Mouse (Mus musculus) stomach, embryonic 15.5 days (tissue): ENCODE results near the gene Atp2b1. TPM values are rescaled to one million over a fixed set of nuclear protein-coding genes. Genes with fewer than 3 reads are reported as not detected.
A peak's percentile ranks its signal among the peaks of the same experiment; 100 is the strongest.

Experiments
- ATAC-seq: fragments of 200-750 bp; cut with Nextera tagmentation; 2 replicates; pipeline ENCODE4 v1.8.0; 2017; ENCODE audit warnings: low read depth, moderate number of reproducible peaks, moderate TSS enrichment; ENCODE audit not compliant: insufficient read depth, low FRiP score
- H3K27ac ChIP-seq: fragments of 300-500 bp; sonication (generic); 2 replicates; pipeline ENCODE4 v1.5.1; 2015; ENCODE audit warnings: mild to moderate bottlenecking, inconsistent platforms
- H3K27me3 ChIP-seq: fragments of 300-500 bp; sonication (generic); replicated peaks from 2 replicates; pipeline ENCODE4 v1.6.1; 2015; ENCODE audit warnings: inconsistent platforms
- H3K36me3 ChIP-seq: fragments of 300-500 bp; sonication (generic); 2 replicates; pipeline ENCODE4 v1.6.1; 2015; ENCODE audit warnings: inconsistent platforms
- H3K4me1 ChIP-seq: fragments of 300-500 bp; sonication (generic); 2 replicates; pipeline ENCODE4 v1.6.1; 2015; ENCODE audit warnings: inconsistent platforms
- H3K4me2 ChIP-seq: fragments of 300-500 bp; sonication (generic); 2 replicates; pipeline ENCODE4 v1.6.1; 2015; ENCODE audit warnings: mild to moderate bottlenecking, inconsistent platforms
- H3K4me3 ChIP-seq: fragments of 300-500 bp; sonication (generic); replicated peaks from 2 replicates; pipeline ENCODE4 v1.5.1; 2015; ENCODE audit warnings: inconsistent platforms
- H3K9ac ChIP-seq: fragments of 300-500 bp; sonication (generic); 2 replicates; pipeline ENCODE4 v1.6.1; 2015; ENCODE audit warnings: inconsistent platforms
- H3K9me3 ChIP-seq: fragments of 300-500 bp; sonication (generic); 2 replicates; pipeline ENCODE4 v1.6.1; 2016; ENCODE audit warnings: inconsistent platforms
- WGBS: fragments of 180-500 bp; shearing (Covaris S2); methylation state at CpG from one replicate; pipeline ENCODE4 v1.1.7; 2015; 5-methylcytosine and 5-hydroxymethylcytosine counted together
- polyA plus RNA-seq: library from polyadenylated mRNA; unstranded; fragments of >200 nt; fragmentation: Nextera tagmentation; extraction: Ambion mirVana; gene quantifications from 2 replicates; pipeline ENCODE4 v1.2.1, GENCODE M21; 2015

The Atp2b1 gene
- polyA plus RNA-seq: 142 and 153 TPM in 2 replicates

DNA sequence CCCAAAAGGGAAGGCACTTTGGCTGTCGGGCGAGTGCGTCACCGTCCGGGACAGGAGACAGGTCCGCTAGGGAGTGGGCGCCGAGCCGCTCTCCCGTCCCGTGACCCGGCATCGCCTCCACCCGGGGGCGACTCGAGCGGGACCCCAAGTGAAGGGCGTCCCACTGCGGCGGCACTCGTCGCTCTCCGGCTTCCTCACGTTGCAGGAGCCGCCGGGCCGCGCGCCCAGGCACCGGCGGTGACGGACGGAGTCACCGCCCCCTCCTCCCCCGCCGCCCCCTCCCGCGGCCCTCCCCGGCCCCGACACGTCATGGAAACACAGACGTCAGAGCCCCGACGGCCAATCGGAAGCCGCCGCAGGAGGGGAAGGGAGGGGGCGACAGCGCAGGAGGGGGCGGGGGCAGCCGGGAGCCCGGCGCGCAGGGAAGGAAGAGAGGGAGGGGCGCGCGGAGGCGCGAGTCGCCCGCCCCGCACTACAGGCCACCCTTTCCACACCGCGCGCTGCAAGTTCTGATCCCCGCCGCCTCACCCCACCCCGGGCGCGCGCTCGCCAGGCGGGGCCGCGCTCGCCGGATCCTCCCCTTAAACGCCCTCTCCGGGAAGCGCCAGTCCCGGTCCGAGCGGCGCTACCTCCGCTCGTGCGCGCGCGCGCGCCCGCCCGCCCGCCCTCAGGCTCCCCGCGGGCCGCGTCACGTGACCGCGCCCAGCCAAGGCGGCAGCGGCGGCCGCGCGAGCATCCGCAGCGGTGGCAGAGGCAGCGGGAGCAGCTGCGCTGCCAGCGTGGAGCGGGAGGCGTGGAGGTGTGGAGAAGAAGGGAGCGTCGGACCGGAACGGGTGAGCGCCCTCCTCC, at the start of gene Atp2b1:
Gene Atp2b1 (plus strand): TSS at position 446 of the 849 bp plus-strand sequence.
- under 1% methylated on average over 85 of the region's 120 CpGs for WGBS
- ATAC-seq: peak; percentile 93

DNA sequence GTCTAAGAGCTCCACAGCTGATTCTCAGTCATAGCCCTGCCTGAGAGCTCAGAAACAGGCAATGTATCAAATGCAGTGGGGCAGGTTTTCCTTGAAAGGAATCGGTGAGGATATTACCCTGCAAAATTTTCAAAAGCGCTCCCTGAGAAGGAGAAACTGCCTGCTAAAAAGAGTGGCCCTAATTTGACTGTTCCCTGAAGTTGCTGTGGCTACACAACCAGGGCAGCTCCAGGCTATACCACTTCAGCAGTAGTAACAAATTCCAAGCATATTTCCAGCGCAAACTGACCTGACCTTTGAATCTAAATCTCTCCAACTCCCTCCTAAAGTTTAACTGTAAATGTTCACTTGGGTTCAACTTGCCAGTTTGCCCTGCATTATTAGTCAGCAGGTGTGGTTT, 49.4 kb upstream of the Atp2b1 start:
- Histone ChIP-seq H3K27ac (no peak overlapping the region), H3K9ac (no peak overlapping the region), H3K4me1 (no peaks in the 10 kb centered on the region), H3K36me3 (no peaks in the 10 kb centered on the region), H3K9me3 (no peaks in the 10 kb centered on the region), H3K4me2 (no peak overlapping the region), H3K27me3 (no peaks in the 10 kb centered on the region), H3K4me3 (no peak overlapping the region)
- 62% methylated on average over 3 of the region's 3 CpGs for WGBS
- ATAC-seq: no peak

More for the DNA sequence above, at the start of gene Atp2b1:
- H3K4me2 ChIP-seq: peak within 1 kb of the TSS; percentile 91
- H3K4me3 ChIP-seq: peak within 1 kb of the TSS; percentile 90
- H3K27me3 ChIP-seq: no peaks in the 10 kb centered on the region
- peak within 1 kb of the TSS; percentile 98 for H3K27ac ChIP-seq
- no peaks in the 10 kb centered on the region for H3K9me3 ChIP-seq
- peak within 1 kb of the TSS; percentile 94 for H3K9ac ChIP-seq
- H3K36me3 ChIP-seq: no peaks in the 10 kb centered on the region
- H3K4me1 ChIP-seq: peaks cover 3% of the 10 kb centered on the region; the same call in 1 of the 2 replicates

DNA sequence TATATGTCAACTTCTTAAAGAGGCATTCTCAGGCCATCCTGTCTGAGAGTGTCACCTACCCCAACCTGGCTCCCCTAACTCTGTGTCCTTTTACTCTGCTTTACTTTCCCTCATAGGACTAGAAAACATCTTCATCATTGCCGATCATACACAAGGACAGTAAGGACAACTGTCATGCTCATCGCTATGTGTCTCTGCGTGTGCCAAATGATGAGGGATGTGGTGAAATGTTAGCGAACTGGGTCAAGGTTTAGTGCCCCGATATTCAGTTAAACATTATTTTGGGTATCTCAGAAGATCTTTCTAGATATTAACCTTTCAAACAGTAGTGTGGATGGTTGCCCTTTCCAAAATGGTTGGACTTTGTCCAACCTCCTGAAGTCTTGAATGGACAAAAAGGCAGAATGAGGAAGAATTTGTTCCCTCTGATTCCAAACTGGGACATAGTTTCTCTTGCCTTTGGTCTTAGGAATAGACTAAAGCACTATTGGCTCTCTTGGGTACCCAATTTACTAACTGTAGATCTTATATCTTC, 47.3 kb upstream of the Atp2b1 start:
- no peaks in the 10 kb centered on the region for H3K36me3 ChIP-seq
- no peak overlapping the region for H3K4me2 ChIP-seq
- no peaks in the 10 kb centered on the region for H3K9me3 ChIP-seq
- WGBS: 95% methylated on average over 5 of the region's 5 CpGs
- no peak overlapping the region for H3K4me3 ChIP-seq
- no peaks in the 10 kb centered on the region for H3K27me3 ChIP-seq
- no peaks in the 10 kb centered on the region for H3K4me1 ChIP-seq
- H3K27ac ChIP-seq: no peak overlapping the region
- no peak overlapping the region for H3K9ac ChIP-seq
- ATAC-seq: no peak

DNA sequence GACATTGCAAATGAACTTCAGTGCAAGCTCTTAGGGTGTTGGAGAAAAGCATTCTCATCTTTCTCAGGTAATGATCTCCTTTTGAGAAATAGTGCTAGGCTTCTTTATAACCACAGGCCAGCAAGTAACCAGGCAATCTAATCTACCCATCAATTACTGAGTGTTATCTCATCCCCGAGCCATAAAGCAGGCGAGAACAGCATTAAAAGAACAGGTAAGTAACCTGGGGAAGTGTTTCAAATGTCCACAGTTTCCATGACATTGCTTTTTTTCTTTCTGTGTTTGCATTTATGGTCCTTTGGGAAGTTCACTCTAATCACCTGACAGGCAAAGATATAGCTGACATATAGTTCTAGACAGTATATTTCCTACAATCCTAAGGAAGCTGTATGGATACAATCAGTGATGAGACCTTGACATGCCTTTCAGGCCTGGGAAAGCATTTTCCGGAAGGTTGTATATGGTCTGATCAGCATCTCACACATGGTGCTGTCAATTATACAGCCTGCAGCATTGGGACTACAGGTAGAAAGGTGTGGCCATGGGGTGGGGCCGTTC, 45.8 kb upstream of the Atp2b1 start:
- Histone ChIP-seq H3K4me2 (no peak overlapping the region), H3K27me3 (no peaks in the 10 kb centered on the region), H3K36me3 (no peaks in the 10 kb centered on the region), H3K27ac (no peak overlapping the region), H3K4me3 (no peak overlapping the region), H3K4me1 (no peaks in the 10 kb centered on the region), H3K9me3 (no peaks in the 10 kb centered on the region), H3K9ac (no peak overlapping the region)
- WGBS: 75% methylated on average over 4 of the region's 4 CpGs
- ATAC-seq: no peak

DNA sequence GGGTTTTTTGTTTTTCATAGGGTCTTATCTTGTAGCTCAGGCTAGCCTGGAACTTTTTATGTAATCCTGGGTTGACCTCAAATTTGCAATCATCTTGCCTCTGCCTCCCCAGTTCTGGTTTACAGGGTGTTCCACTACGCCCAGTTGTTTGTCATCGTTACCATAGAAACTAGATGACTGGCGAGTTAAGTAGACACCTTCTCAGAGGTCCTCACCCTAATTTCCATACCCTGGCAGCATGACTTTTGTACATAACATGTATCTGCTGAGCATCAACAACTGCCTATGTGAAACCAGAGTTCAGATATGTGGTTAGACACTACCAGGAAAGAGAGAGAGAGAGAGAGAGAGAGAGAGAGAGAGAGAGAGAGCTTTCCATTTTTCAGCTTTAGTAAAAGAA, 36.4 kb upstream of the Atp2b1 start:
- Histone ChIP-seq H3K27me3 (no peaks in the 10 kb centered on the region), H3K27ac (no peak overlapping the region), H3K4me2 (no peak overlapping the region), H3K4me3 (no peak overlapping the region), H3K9ac (no peak overlapping the region), H3K4me1 (no peaks in the 10 kb centered on the region), H3K9me3 (no peaks in the 10 kb centered on the region), H3K36me3 (no peaks in the 10 kb centered on the region)
- 72% methylated on average over 3 of the region's 3 CpGs for WGBS
- ATAC-seq: no peak

DNA sequence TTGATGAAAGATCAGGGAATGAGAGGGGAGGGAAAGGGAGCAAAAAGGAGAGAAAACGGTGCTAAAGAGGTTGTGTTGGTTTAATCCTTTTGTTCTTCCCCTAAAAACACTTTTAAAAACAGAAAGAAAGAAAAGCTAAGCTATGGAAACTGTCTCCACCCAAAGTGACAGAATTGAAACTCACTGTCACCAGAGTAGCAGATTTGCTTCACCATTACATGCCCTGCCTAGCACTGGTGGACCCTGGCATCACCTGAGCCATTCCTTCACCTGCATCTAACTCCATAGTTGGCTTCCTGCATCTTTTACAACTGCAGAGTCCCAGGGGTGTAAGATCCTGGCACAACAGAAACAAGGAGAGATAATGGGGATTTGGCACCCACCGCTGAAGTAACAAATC, 35.6 kb upstream of the Atp2b1 start:
- 63% methylated on average over 2 of the region's 2 CpGs for WGBS

DNA sequence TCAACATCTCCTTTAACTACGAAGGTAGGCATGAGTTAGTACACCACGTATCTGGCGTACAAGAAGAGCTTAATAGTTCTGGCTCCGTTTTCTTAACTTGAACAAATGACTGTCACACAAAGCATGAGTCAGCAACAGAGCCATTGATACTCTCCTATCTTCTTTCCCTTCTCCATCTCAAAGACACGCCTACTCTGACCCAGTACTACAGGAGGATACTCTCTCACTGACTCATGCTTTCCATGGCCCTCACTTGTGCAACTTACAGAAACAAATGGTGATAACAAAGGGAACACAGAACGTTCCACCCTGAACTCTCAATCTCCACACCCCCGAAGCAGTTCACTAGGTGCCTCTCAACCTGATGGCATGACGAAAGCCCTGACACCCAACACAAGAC, 34.1 kb upstream of the Atp2b1 start:
- Histone ChIP-seq H3K4me2 (no peak overlapping the region), H3K4me1 (no peaks in the 10 kb centered on the region), H3K9ac (no peak overlapping the region), H3K4me3 (no peak overlapping the region), H3K27ac (no peak overlapping the region), H3K9me3 (no peaks in the 10 kb centered on the region), H3K27me3 (no peaks in the 10 kb centered on the region), H3K36me3 (no peaks in the 10 kb centered on the region)
- peak; percentile 88; the same call in 1 of the 2 replicates for ATAC-seq
- WGBS: 80% methylated on average over 8 of the region's 8 CpGs

More for the DNA sequence above, 35.6 kb upstream of the Atp2b1 start:
- Histone ChIP-seq H3K9ac (no peak overlapping the region), H3K4me2 (no peak overlapping the region), H3K9me3 (no peaks in the 10 kb centered on the region), H3K4me3 (no peak overlapping the region), H3K27me3 (no peaks in the 10 kb centered on the region), H3K36me3 (no peaks in the 10 kb centered on the region), H3K4me1 (no peaks in the 10 kb centered on the region), H3K27ac (no peak overlapping the region)
- no peak for ATAC-seq

DNA sequence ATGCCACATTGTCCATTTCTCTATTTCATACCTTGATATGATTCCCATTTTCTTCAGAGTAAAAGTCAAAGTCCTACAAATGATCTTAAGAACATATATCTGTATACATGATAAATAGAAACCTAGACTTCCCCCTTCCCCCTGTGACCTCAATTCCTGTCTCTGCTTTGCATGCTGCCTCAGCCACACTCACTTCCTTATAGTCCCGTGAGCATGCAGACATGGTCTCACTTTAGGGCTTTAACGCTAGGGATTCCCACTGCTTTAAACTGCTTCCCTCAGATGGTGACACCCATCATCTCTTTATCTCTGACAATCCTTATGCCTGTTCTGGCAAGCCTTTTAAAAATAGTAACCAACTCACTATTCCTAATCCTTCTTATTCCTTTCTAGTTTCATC, 33.5 kb upstream of the Atp2b1 start:
- Histone ChIP-seq H3K36me3 (no peaks in the 10 kb centered on the region), H3K4me2 (no peak overlapping the region), H3K4me3 (no peak overlapping the region), H3K27ac (no peak overlapping the region), H3K27me3 (no peaks in the 10 kb centered on the region), H3K9me3 (no peaks in the 10 kb centered on the region), H3K4me1 (no peaks in the 10 kb centered on the region), H3K9ac (no peak overlapping the region)
- no peak for ATAC-seq
- WGBS: 77% methylated on average over 2 of the region's 2 CpGs

DNA sequence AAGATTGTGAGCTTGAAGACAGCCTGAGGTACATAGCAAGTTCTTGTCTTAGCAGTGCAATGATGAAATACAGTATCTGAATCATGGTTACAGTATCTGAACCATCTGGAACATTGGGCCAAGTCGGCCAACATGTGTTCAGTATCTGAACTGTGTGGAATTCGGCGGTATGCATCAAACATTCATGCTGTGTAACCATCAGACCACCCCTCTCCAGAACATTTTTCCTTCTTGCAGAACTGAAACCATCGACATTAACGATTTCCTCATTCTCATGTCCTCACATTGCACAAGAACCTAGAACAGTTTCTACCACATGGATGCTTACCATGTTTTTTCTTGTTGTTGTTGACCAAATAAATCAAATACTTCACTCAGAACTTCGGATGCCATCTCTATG, 32.7 kb upstream of the Atp2b1 start:
- Histone ChIP-seq H3K4me2 (no peak overlapping the region), H3K4me3 (no peak overlapping the region), H3K4me1 (no peaks in the 10 kb centered on the region), H3K27me3 (no peaks in the 10 kb centered on the region), H3K27ac (no peak overlapping the region), H3K36me3 (no peaks in the 10 kb centered on the region), H3K9ac (no peak overlapping the region), H3K9me3 (no peaks in the 10 kb centered on the region)
- 83% methylated on average over 6 of the region's 6 CpGs for WGBS
- no peak for ATAC-seq

DNA sequence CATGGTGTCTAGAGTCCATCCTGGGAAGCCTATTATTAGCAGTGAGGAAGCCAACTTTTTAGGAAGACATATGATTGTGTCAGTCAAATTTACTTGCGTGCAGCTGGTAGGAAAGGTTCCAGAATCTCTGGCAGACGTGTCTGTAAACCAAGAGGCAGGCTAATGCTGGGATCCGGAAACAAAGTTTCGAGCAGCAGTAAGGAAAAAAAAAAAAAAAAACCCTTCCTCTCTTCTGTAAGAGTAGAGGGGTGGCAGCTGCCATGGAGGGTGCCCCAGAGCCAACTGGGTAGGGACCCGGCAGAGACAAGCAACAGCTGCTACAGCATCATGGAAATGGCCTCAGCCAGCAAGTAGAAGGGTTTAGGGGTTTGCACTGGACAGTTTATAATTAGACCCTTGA, 31.6 kb upstream of the Atp2b1 start:
- no peaks in the 10 kb centered on the region for H3K27me3 ChIP-seq
- H3K27ac ChIP-seq: no peak overlapping the region
- H3K4me2 ChIP-seq: no peak overlapping the region
- no peaks in the 10 kb centered on the region for H3K4me1 ChIP-seq
- no peaks in the 10 kb centered on the region for H3K36me3 ChIP-seq
- no peak overlapping the region for H3K4me3 ChIP-seq
- H3K9me3 ChIP-seq: no peaks in the 10 kb centered on the region
- WGBS: 70% methylated on average over 5 of the region's 5 CpGs
- H3K9ac ChIP-seq: no peak overlapping the region
- ATAC-seq: no peak

DNA sequence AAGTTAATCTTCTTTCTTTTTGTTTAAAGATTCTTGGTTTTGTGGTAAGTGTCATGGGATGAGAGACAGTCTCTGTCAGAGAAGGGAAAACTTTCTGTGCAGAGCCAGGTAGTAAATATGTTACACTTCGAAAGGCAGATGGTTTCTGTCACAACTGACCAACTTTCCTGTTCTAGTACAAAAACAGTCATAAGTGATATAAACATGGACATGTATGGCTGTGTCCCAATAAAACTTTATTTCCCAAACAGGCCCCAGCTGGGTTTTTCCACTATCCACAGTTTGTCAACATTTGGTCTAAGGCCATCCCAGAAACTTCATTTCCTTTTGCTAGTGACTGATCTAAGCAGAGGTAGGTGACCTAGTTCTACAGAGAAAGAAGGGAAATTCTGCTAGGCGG, 29.8 kb upstream of the Atp2b1 start:
- no peak for ATAC-seq

DNA sequence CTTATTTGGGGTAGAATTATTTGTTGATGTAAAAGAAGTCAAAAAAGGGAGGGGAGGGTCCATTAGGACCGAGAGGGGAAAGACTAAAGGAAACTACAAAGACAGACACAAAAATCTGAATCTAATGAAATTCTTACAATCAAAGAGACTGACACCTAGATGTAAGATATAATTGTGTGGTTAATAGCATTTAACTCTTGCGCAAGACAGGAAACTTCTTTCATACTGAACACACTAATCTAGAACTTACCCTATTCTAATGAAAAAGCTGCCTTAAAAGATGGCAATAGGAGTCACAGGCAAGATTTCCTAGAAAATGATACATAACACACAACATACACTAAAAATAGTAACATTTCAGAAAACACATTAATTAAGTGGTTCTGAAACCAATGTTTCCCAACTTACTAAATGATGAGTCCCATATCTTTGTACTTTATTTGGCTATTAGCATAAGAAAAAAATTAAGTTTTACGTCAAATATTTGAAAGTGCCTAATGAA, 27.4 kb upstream of the Atp2b1 start:
- Histone ChIP-seq H3K4me2 (no peak overlapping the region), H3K36me3 (no peaks in the 10 kb centered on the region), H3K9me3 (no peaks in the 10 kb centered on the region), H3K4me1 (no peaks in the 10 kb centered on the region), H3K27me3 (no peaks in the 10 kb centered on the region), H3K4me3 (no peak overlapping the region), H3K27ac (no peak overlapping the region), H3K9ac (no peak overlapping the region)
- no peak for ATAC-seq
- WGBS: 90% methylated on average over 3 of the region's 3 CpGs

More for the DNA sequence above, 29.8 kb upstream of the Atp2b1 start:
- WGBS: 75% methylated on average over 2 of the region's 2 CpGs
- Histone ChIP-seq H3K4me1 (no peaks in the 10 kb centered on the region), H3K9ac (no peak overlapping the region), H3K27me3 (no peaks in the 10 kb centered on the region), H3K4me3 (no peak overlapping the region), H3K27ac (no peak overlapping the region), H3K36me3 (no peaks in the 10 kb centered on the region), H3K4me2 (no peak overlapping the region), H3K9me3 (no peaks in the 10 kb centered on the region)
